Mouse (Mus musculus): ENCODE results near the gene Ly6c2.
"Not testable (repeated sequence)": the region's sequence is repeated elsewhere in the genome, so short reads cannot be mapped to it uniquely, and the experiment has no call there.

- not testable (repeated sequence) for TF ChIP-seq CTCF (IDR thresholded peaks at IDR 0.05; ENCODE audit: low read depth, low read length); POLR2A (IDR thresholded peaks at IDR 0.05; ENCODE audit: borderline replicate concordance, low read depth, low read length)
Observed at GRCm38 (mm10) chr15:75062030-75062574, 49.7 kb downstream of the Ly6c2 start.
